Mouse (Mus musculus) intestine, embryonic 15.5 days (tissue): Measurements from ENCODE around the gene Cabcoco1. TPM values are rescaled to one million over a fixed set of nuclear protein-coding genes. Genes with fewer than 3 reads are reported as not detected.

Experiments
- ATAC-seq: fragments of 200-750 bp; cut with Nextera tagmentation; 2 replicates; pipeline ENCODE4 v1.8.0; 2017; ENCODE audit warnings: moderate TSS enrichment, moderate library complexity
- H3K27ac ChIP-seq: fragments of 300-500 bp; sonication (generic); 2 replicates; pipeline ENCODE4 v1.5.1; 2015; ENCODE audit warnings: mild to moderate bottlenecking, inconsistent platforms
- H3K27me3 ChIP-seq: fragments of 300-500 bp; sonication (generic); replicated peaks from 2 replicates; pipeline ENCODE4 v1.6.1; 2015; ENCODE audit warnings: inconsistent platforms
- H3K36me3 ChIP-seq: fragments of 300-500 bp; sonication (generic); 2 replicates; pipeline ENCODE4 v1.6.1; 2015; ENCODE audit warnings: inconsistent platforms
- H3K4me1 ChIP-seq: fragments of 300-500 bp; sonication (generic); replicated peaks from 2 replicates; pipeline ENCODE4 v1.6.1; 2015; ENCODE audit warnings: inconsistent platforms
- H3K4me2 ChIP-seq: fragments of 300-500 bp; sonication (generic); replicated peaks from 2 replicates; pipeline ENCODE4 v1.6.1; 2015; ENCODE audit warnings: mild to moderate bottlenecking, inconsistent platforms
- H3K4me3 ChIP-seq: fragments of 300-500 bp; sonication (generic); replicated peaks from 2 replicates; pipeline ENCODE4 v1.5.1; 2015; ENCODE audit warnings: inconsistent platforms
- H3K9ac ChIP-seq: fragments of 300-500 bp; sonication (generic); 2 replicates; pipeline ENCODE4 v1.6.1; 2015; ENCODE audit warnings: inconsistent platforms
- H3K9me3 ChIP-seq: fragments of 300-500 bp; sonication (generic); 2 replicates; pipeline ENCODE4 v1.6.1; 2016; ENCODE audit warnings: inconsistent platforms
- WGBS: fragments of 180-500 bp; shearing (Covaris S2); methylation state at CpG from one replicate; pipeline ENCODE4 v1.1.7; 2015; 5-methylcytosine and 5-hydroxymethylcytosine counted together
- polyA plus RNA-seq: library from polyadenylated mRNA; unstranded; fragments of >200 nt; fragmentation: Nextera tagmentation; extraction: Ambion mirVana; gene quantifications from 2 replicates; pipeline ENCODE4 v1.2.1, GENCODE M21; 2015

Cabcoco1 gene
- polyA plus RNA-seq, 1 experiment from 2014 or later: 7.4 TPM

DNA sequence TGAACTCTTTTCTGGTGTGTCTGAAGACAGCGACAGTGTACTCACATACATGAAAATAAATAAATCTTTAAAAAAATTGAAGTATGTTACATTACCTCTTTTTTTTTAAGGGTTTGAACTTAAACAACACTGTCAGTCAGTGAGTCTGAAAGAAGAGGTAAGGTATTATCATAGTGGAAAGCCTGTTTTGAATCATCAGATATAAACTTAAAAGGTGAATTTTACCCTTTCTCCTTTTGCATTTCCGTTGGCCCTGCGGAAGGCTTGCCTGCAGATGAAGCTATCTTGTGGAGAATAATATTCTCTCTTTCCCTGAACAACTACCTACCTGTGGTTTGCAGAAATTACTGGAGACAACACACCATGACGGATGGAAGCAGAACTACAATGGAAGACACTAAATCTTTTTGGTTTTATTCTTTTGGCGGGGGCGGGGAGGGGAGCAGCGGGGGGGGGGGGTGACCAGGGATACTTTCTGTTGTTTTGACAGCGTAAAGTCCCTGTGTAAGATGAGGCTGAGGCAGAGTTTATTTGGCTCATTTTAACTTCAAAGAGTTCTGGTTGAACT lies 96.4 kb downstream of the Cabcoco1 start:
- Histone ChIP-seq H3K4me3 (no peak overlapping the region), H3K27me3 (no peaks in the 10 kb centered on the region), H3K4me1 (peaks cover 16% of the 10 kb centered on the region), H3K4me2 (0 out of 2 replicates have a peak overlapping the region, but pooled peaks have one; percentile 12), H3K27ac (peak overlapping the region; percentile 81; the same call in 1 of the 2 replicates), H3K36me3 (no peaks in the 10 kb centered on the region; the same call in 1 of the 2 replicates), H3K9ac (no peak overlapping the region), H3K9me3 (no peaks in the 10 kb centered on the region)
- ATAC-seq: no peak
- WGBS: 52% methylated on average over 8 of the region's 8 CpGs

DNA sequence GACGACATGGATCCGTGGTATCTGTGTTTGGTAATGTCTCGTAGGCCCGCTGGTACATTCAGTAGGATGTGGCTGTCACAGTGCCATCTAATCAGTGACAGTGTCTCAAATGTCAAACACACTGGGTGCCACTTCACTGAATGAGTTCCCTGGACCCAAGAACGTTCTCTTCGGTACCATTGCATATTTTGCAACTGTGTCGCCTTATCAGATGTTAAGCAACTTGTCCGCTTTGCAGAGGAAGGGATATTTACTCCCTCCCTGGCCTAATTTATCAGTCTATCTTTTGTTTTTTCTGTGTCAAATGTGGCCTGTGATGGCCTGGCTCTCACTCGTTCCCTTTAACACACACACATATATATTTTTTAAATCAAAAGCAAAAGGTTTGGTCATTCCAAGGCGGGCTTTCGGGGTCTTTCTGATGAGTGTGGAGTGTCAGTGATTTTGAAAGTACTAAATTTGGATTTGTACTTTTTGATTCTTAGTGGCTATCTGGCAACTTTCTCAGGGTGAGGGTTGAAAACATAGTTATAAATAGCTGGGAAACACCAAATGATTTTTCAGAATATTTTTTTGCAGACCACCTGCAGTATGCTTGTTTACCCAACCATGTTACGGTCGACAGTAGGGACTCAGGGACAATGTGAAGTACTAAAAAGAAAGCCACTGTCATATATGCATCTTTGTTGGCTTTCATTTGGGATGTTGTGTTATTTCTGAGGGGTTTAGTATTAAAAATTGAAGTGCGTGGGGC lies 97.2 kb downstream of the Cabcoco1 start:
- ATAC-seq: no peak
- Histone ChIP-seq H3K27ac (no peak overlapping the region), H3K9ac (no peak overlapping the region), H3K9me3 (no peaks in the 10 kb centered on the region), H3K4me3 (no peak overlapping the region), H3K36me3 (no peaks in the 10 kb centered on the region; the same call in 1 of the 2 replicates), H3K27me3 (no peaks in the 10 kb centered on the region), H3K4me2 (no peak overlapping the region), H3K4me1 (peaks cover 16% of the 10 kb centered on the region)
- WGBS: 86% methylated on average over 14 of the region's 14 CpGs

DNA sequence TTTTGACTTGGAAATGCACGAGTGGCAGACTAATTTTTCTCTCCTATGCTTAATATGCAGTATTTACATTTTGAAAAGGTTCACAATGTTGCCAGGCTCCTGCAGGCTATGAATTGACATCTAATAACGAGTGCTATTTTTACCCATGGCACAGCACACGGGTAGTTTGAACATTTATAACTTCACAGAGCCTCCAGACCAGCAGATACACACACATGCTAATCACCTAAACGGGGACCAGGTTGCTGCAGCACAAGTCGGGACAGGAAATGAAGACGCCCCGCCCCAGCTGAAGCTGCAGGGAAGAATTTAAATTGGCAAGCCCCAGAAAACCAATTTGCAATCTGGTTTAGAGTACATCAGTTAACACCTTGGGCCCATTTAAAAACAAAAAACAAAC lies 98.6 kb downstream of the Cabcoco1 start:
- no peaks in the 10 kb centered on the region; the same call in 1 of the 2 replicates for H3K36me3 ChIP-seq
- no peak overlapping the region for H3K9ac ChIP-seq
- H3K27ac ChIP-seq: no peak overlapping the region
- 15% methylated on average over 7 of the region's 7 CpGs for WGBS
- no peak for ATAC-seq
- peaks cover 16% of the 10 kb centered on the region for H3K4me1 ChIP-seq
- no peaks in the 10 kb centered on the region for H3K27me3 ChIP-seq
- no peaks in the 10 kb centered on the region for H3K9me3 ChIP-seq
- H3K4me3 ChIP-seq: no peak overlapping the region
- H3K4me2 ChIP-seq: no peak overlapping the region

DNA sequence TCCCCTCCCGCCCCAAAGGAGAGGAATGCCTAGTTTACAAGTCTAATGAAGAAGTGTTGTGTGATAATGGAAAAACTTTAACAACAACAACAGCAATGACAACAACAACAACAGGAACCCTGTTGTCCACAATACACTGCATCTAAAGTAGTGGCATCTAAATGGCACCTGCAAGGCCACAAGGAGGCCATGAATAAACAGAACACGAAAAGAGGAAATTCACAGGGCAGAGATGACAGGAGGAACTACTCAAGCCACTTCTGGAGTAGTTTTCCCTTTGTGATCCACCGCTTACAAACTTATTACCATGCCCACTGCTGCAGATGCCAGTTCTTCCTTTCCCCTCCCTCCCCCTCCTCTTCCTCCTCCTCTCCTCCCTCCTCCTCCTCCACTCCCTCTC lies 99.0 kb downstream of the Cabcoco1 start:
- Histone ChIP-seq H3K9me3 (no peaks in the 10 kb centered on the region), H3K36me3 (no peaks in the 10 kb centered on the region; the same call in 1 of the 2 replicates), H3K9ac (no peak overlapping the region), H3K4me1 (peaks cover 16% of the 10 kb centered on the region), H3K4me3 (no peak overlapping the region), H3K27me3 (no peaks in the 10 kb centered on the region), H3K4me2 (no peak overlapping the region), H3K27ac (no peak overlapping the region)
- no peak for ATAC-seq
- 28% methylated on average over 3 of the region's 3 CpGs for WGBS

DNA sequence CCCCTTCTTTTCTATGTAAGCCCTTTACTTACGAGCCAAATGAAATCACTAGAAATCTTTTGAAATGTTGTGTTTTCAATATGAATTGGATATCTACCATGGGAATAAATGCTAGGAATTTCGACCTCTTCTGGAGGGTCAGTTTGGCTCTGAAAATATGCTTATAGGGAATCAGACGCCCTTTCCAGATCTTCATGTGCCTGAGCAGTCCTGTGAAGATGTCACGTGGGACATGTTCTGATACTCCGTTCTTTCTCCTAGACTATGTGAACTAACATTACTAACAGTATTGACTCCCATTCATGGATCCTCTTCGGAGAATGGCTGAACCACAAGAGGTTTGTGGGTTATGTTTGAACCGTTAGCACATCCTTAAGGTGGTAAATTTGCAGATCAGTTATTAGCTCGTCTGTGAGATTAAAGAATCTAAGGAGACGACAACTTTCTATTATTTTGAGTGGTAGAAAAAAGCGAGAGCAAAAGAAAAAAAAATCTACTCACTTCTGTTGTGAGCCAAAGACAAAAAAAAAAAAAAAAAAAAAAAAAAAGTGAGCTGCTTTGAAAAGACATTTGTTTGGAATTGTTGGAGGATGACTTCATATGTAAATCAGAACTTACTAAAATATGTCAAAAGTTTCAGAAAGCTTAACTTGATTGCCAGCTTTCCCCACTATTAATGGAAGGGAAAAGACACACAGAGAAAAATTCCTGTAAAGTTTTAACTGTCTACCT lies 99.6 kb downstream of the Cabcoco1 start:
- 62% methylated on average over 10 of the region's 10 CpGs for WGBS
- no peak overlapping the region for H3K9ac ChIP-seq
- H3K27ac ChIP-seq: no peak overlapping the region
- ATAC-seq: no peak
- no peak overlapping the region for H3K4me3 ChIP-seq
- no peaks in the 10 kb centered on the region for H3K9me3 ChIP-seq
- H3K27me3 ChIP-seq: no peaks in the 10 kb centered on the region
- no peak overlapping the region for H3K4me2 ChIP-seq
- peaks cover 16% of the 10 kb centered on the region for H3K4me1 ChIP-seq
- no peaks in the 10 kb centered on the region; the same call in 1 of the 2 replicates for H3K36me3 ChIP-seq

DNA sequence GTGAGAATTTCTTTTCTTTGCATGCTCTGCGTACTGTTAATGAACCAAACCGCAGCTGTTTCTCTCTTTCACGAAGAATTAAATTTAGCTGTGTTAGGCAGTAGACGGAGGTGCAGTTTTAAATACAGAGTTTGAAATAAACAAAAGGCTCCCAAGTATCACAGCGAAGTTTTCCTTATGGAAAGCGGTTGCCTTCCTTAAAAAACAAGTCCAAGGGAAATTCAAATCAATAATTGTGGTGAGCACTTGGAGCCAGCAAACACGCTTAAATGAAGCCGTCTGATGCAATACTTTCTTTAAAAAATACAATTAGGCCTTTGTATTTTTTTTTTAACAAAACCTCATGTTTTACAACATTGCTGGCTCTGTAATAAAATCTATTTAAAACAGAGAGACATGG lies 101.2 kb downstream of the Cabcoco1 start:
- ATAC-seq: no peak
- Histone ChIP-seq H3K27me3 (no peaks in the 10 kb centered on the region), H3K4me2 (no peak overlapping the region), H3K4me1 (peaks cover 7% of the 10 kb centered on the region), H3K27ac (no peak overlapping the region), H3K36me3 (no peaks in the 10 kb centered on the region; the same call in 1 of the 2 replicates), H3K9me3 (no peaks in the 10 kb centered on the region), H3K9ac (no peak overlapping the region), H3K4me3 (no peak overlapping the region)
- WGBS: 47% methylated on average over 8 of the region's 8 CpGs

DNA sequence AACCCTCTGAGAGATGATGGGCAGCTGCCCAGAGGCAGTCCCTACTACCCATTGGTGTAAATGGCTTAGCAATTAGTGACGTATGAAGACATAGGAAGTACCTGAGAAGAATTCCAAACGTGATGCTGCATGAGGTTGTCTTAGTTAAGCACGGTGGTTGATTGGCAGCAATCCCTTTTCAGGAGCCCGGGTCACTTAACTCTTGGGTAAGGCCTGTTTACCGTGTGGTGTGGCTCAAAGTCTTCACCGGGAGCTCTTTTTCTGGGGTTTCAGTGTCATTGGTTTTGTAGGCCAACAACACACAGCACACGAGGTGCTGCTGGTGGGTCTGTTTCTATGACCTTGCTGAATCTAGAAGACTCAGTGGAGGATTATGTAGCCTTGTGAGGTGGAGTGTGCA lies 105.9 kb downstream of the Cabcoco1 start:
- no peak overlapping the region for H3K27ac ChIP-seq
- WGBS: 83% methylated on average over 7 of the region's 7 CpGs
- no peak for ATAC-seq

DNA sequence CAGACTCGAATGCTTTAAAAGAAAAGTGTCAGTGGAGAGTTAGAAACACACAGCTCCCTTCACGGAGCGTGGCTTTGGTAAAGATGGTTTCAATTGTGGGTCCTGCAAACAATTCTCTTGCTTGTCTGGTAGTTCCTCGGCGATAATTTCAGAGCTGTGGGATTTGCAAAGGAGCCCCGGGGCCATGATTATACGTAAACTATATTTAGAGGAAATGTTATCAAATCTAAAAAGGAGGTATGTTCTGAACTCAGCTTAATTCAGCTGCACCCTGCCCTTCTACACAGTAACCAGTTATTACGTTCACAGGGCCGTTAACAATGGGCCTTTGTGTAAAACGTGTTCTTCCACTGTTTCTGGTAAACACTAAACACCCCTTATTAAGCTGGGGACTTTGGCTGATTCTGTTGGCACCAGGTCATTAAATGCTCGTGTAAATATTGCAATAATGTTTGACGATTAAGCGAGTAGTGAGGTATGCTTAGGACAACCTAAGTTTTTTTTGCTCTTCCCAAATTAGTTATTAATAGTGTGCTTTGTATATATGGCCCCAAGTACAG lies 106.6 kb downstream of the Cabcoco1 start:
- H3K36me3 ChIP-seq: no peaks in the 10 kb centered on the region
- H3K4me2 ChIP-seq: no peak overlapping the region
- 0 out of 2 replicates have a peak, but pooled peaks cover 2% of the 10 kb centered on the region for H3K4me1 ChIP-seq
- H3K9me3 ChIP-seq: no peaks in the 10 kb centered on the region
- no peak overlapping the region for H3K9ac ChIP-seq
- no peak overlapping the region for H3K4me3 ChIP-seq
- WGBS: 61% methylated on average over 13 of the region's 13 CpGs
- peak; percentile 85 for ATAC-seq
- H3K27ac ChIP-seq: no peak overlapping the region
- no peaks in the 10 kb centered on the region for H3K27me3 ChIP-seq

More for the DNA sequence above, 105.9 kb downstream of the Cabcoco1 start:
- Histone ChIP-seq H3K36me3 (no peaks in the 10 kb centered on the region), H3K27me3 (no peaks in the 10 kb centered on the region), H3K9me3 (no peaks in the 10 kb centered on the region), H3K9ac (no peak overlapping the region), H3K4me2 (no peak overlapping the region), H3K4me1 (0 out of 2 replicates have a peak, but pooled peaks cover 2% of the 10 kb centered on the region), H3K4me3 (no peak overlapping the region)

DNA sequence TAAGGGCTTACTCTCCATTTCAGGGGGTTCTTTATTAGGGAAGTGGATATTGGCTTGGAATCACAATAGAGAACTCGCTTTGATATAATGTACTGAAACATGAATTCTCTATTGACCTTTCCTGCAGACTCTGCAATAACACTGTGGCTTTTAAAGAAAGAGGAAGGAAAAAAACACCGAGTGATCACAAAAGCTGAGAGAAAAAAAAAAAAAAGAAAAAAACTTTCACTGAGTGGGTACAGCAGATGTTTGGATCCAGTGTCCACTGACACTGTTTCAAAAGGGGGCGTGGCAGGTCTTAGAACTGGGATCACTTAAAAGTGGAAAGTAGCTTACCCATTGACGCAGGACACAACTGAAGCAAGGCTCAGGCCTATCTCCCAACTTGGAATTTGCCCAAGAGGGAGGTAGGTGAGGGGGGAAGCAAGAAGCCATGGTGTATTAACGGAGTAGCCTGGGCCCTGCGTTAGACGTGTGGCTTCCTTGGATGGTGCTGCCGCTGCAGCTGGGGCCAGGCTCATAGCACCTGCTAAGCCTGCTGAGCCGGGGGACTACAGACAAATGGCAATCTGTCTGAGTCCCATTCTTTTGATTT lies 107.6 kb downstream of the Cabcoco1 start:
- Histone ChIP-seq H3K36me3 (no peaks in the 10 kb centered on the region), H3K4me3 (no peak overlapping the region), H3K4me1 (0 out of 2 replicates have a peak, but pooled peaks cover 2% of the 10 kb centered on the region), H3K9me3 (no peaks in the 10 kb centered on the region), H3K27me3 (no peaks in the 10 kb centered on the region), H3K4me2 (no peak overlapping the region), H3K27ac (no peak overlapping the region), H3K9ac (no peak overlapping the region)
- peak; percentile 41; the same call in 1 of the 2 replicates for ATAC-seq
- WGBS: 81% methylated on average over 9 of the region's 9 CpGs

DNA sequence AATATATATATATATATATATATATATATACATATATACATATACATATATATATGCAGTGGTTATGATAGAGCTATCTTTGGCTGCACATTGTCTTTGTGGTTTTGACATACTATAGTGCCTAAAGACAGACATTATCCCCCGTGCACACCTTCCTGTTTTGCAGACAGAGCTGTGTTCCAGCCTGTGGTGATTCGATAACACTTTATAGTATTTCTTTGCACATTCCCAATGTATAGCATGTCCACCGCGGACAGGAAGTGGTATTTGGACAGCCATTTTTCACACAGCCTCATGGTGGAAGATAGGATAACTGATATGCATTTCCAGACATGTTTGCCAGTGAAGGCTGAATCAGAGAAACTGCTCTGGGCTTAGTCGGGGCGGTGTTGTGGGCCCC lies 110.3 kb downstream of the Cabcoco1 start:
- H3K4me1 ChIP-seq: 0 out of 2 replicates have a peak, but pooled peaks cover 2% of the 10 kb centered on the region
- H3K27ac ChIP-seq: no peak overlapping the region
- no peaks in the 10 kb centered on the region for H3K27me3 ChIP-seq
- no peaks in the 10 kb centered on the region for H3K9me3 ChIP-seq
- H3K4me3 ChIP-seq: no peak overlapping the region
- 88% methylated on average over 6 of the region's 6 CpGs for WGBS
- no peaks in the 10 kb centered on the region for H3K36me3 ChIP-seq
- H3K4me2 ChIP-seq: no peak overlapping the region
- no peak for ATAC-seq
- H3K9ac ChIP-seq: no peak overlapping the region

DNA sequence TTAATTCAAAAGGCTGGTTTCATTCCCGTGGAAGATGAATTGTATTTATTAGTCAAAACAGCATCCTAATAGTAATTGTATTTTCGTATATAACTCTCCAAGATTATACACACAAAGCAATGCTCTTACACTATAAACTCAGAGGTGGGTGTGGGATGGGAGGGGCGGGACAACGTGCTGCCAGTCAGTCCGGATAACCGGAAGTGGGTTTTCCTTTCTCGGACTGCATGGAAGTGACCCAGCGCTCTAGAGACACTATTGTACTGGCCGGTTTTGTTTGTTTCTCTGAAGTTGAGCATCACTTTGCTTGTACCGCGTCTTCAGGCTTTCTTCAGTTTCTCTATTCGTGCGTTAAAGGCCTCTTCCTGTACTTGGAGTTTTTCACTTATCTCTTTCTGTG lies 110.8 kb downstream of the Cabcoco1 start:
- no peak for ATAC-seq
- H3K9me3 ChIP-seq: no peaks in the 10 kb centered on the region
- H3K36me3 ChIP-seq: no peaks in the 10 kb centered on the region
- H3K4me2 ChIP-seq: no peak overlapping the region
- WGBS: 87% methylated on average over 13 of the region's 13 CpGs
- no peak overlapping the region for H3K9ac ChIP-seq
- 0 out of 2 replicates have a peak, but pooled peaks cover 2% of the 10 kb centered on the region for H3K4me1 ChIP-seq
- H3K27me3 ChIP-seq: no peaks in the 10 kb centered on the region
- H3K4me3 ChIP-seq: no peak overlapping the region
- H3K27ac ChIP-seq: no peak overlapping the region
